Mouse (Mus musculus) megakaryocyte, embryonic 14.5 days (primary cell): ENCODE results near the gene Mgll. TPM values are rescaled to one million over a fixed set of nuclear protein-coding genes. Genes with fewer than 3 reads are reported as not detected.

Experiments
- H3K27me3 ChIP-seq: replicated peaks from 2 replicates; pipeline ENCODE3; 2012; ENCODE audit warnings: inconsistent platforms
- H3K36me3 ChIP-seq: replicated peaks from 2 replicates; pipeline ENCODE3; 2012; ENCODE audit warnings: low read length, inconsistent platforms, mixed read lengths
- H3K4me1 ChIP-seq: 2 replicates; pipeline ENCODE4 v1.6.1; 2012; ENCODE audit warnings: inconsistent platforms
- H3K4me3 ChIP-seq: replicated peaks from 2 replicates; pipeline ENCODE3; 2012; ENCODE audit warnings: moderate library complexity, mild to moderate bottlenecking, inconsistent platforms
- H3K9me3 ChIP-seq: 2 replicates; pipeline ENCODE4 v1.6.1; 2012; ENCODE audit warnings: inconsistent platforms
- FLI1 ChIP-seq: IDR thresholded peaks from 2 replicates; pipeline ENCODE4 v1.6.1; 2012; ENCODE audit warnings: low read length, inconsistent platforms, mixed read lengths
- GATA1 ChIP-seq: IDR thresholded peaks from 3 replicates; pipeline ENCODE4 v1.6.1; 2012; ENCODE audit warnings: mixed read lengths, low read length, inconsistent platforms, borderline replicate concordance
- polyA plus RNA-seq: library from polyadenylated mRNA; stranded (reverse); fragments of >175 nt; gene quantifications from 2 replicates; pipeline ENCODE4 v1.2.3, GENCODE M21; 2012; ENCODE audit warnings: low replicate concordance; ENCODE audit not compliant: insufficient read depth

The Mgll gene
- polyA plus RNA-seq, 1 experiment = 6.7 TPM

DNA sequence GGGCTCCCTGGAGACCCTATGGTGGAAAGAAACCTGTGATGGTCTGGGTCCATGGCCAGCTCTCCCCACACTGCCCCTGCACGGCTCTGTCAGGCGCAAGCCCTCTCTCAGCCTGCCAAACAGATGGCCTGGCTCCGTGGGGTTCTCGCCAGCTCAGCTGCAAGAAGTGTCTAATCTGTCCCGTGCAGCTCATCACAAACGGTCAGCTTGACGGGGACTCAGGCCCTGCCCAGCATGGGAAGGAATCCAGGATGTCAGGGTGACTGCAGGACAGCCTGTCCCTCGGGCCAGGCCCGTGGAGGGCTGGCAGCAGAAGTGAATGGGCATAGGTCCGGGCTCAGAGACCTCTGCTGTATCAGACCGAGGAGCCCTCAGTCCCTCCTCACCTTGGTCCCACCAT is 97.7 kb downstream of the Mgll start:
- Histone ChIP-seq H3K9me3 (no peaks in the 10 kb centered on the region), H3K4me1 (peaks cover 59% of the 10 kb centered on the region), H3K27me3 (peaks cover 43% of the 10 kb centered on the region), H3K36me3 (no peaks in the 10 kb centered on the region), H3K4me3 (no peak overlapping the region)
- TF ChIP-seq FLI1 (no peak), GATA1 (no peak)

DNA sequence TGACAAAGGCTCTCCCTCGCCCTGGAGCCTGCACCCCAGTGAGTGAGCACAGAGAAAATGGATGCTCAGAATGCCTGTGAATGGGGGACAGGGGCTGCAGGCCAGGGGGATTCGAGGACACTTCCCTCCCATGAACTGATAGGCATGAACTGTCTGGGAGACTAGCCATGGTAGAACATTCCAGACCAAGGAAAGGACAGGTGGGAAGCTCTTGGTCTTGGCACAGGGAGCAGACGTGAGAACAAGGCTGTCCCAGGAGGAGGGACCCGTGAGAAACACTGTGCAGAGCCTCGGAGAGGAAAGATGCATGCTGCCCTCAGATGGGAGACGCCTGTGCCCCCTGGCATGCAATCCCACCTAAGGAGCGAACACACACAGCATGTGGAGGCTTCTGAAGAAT is 100.0 kb downstream of the Mgll start:
- H3K36me3 ChIP-seq = no peaks in the 10 kb centered on the region
- no peak for TF ChIP-seq GATA1
- no peak for TF ChIP-seq FLI1
- H3K9me3 ChIP-seq = no peaks in the 10 kb centered on the region
- H3K4me3 ChIP-seq = no peak overlapping the region
- peaks cover 72% of the 10 kb centered on the region for H3K4me1 ChIP-seq
- H3K27me3 ChIP-seq = peaks cover 24% of the 10 kb centered on the region

DNA sequence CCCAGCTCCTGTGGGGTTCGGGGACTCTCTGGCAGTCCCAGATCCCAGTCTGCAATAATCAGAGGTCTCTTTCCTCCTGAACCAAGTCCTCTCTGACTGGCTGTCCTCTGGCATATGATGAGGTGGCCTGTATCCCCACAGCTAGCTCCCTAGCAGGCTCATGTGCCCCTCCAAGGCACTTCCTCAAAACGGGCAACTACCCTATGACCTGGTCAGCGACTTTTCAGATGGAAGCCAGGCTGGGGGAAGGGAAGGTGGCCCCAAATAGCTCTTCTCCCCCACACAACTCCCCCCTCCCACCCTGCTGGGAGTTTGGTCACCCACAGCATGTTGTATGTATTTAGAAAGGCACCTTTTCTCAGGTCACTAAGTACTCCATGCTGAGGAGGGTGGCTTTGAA is 101.9 kb downstream of the Mgll start:
- no peak overlapping the region for H3K4me3 ChIP-seq
- no peaks in the 10 kb centered on the region for H3K36me3 ChIP-seq
- no peak for TF ChIP-seq GATA1
- no peak for TF ChIP-seq FLI1
- H3K27me3 ChIP-seq = peaks cover 26% of the 10 kb centered on the region
- peaks cover 62% of the 10 kb centered on the region for H3K4me1 ChIP-seq
- no peaks in the 10 kb centered on the region for H3K9me3 ChIP-seq

DNA sequence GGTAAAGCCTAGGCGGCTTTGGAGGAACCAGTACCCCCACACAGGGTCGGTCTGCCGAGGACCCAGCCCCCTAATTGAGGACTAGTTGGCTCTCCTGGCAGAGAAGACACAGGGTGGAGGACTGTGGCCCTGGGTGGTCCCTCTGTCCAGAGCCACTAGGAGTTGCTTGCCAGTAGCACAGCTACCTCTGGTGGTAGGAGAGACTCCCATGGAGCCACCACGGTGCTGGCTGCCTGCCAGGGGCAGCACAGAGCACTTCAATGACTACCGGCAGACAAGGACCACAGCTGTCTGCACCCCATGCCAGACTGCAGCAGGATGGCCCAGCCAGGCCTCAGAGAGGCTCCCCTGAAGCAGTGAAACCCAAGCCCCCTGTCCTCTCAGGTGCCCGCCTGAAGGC is 102.3 kb downstream of the Mgll start:
- Histone ChIP-seq H3K27me3 (peaks cover 26% of the 10 kb centered on the region), H3K4me1 (peaks cover 62% of the 10 kb centered on the region), H3K36me3 (no peaks in the 10 kb centered on the region), H3K4me3 (no peak overlapping the region), H3K9me3 (no peaks in the 10 kb centered on the region)
- TF ChIP-seq FLI1 (no peak), GATA1 (no peak)

DNA sequence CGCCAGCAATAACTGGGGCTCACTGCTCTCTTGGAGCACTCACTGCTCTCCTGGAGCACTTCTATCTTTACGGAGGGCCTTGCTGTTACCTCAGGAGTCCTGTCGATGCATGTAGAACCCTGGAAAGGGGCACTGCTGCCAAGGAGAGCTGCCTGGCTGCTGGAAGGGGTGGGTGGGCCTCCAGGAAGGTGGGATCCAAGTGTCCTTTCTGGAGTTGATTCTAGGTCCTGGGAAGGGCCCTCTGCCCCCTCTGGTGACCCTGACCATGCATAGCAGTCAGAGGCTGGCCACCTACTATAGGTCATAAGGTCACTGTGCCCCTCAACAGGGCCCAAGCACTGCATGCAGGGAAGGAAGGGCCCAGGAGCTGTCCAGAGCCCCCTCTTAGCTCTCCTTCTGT is 102.8 kb downstream of the Mgll start:
- TF ChIP-seq FLI1 (no peak), GATA1 (no peak)
- Histone ChIP-seq H3K4me3 (no peak overlapping the region), H3K36me3 (no peaks in the 10 kb centered on the region), H3K27me3 (peaks cover 26% of the 10 kb centered on the region), H3K4me1 (peaks cover 61% of the 10 kb centered on the region), H3K9me3 (no peaks in the 10 kb centered on the region)

DNA sequence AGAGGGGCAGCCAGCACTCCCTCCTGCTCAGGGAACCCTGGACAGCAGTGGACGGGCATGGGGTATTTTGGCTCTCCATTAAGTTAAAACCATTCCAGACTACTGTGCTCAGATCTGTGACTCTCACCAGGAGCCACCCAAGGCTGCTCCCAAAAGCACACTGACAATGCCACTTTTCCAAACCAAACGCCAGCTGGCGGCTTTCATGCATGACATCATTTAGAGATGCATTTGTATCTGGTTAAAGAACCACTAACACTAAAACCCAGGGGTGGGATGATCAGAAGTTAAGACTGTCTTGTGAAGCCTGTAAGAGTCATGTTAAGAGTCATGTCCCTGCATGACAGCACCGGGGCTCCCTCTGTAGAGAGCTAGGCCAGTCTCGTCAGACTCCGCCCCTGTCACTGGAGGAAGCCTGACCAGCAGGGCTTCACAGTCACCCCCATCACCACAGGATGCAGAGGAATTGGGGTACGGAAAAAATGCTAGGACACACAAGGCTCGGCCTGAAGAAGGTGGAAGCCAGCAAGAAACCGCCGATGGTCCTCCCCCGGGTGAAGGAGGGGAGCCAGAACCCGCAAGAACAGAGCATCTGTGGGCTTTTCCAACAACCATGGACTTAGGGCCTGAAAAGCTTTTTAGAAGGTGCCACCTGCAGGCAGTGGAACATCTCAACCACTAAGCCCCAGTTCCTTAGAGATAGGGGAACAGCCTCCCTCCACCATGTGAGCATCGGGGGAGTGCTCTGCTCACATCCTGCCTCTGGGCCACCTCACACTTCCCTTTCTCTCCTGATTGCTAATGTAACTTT is 103.4 kb downstream of the Mgll start:
- Histone ChIP-seq H3K36me3 (peaks cover 4% of the 10 kb centered on the region), H3K27me3 (peaks cover 26% of the 10 kb centered on the region), H3K4me3 (peak overlapping the region; percentile 48), H3K9me3 (no peaks in the 10 kb centered on the region), H3K4me1 (peaks cover 65% of the 10 kb centered on the region)
- TF ChIP-seq GATA1 = no peak
- TF ChIP-seq FLI1 = no peak

DNA sequence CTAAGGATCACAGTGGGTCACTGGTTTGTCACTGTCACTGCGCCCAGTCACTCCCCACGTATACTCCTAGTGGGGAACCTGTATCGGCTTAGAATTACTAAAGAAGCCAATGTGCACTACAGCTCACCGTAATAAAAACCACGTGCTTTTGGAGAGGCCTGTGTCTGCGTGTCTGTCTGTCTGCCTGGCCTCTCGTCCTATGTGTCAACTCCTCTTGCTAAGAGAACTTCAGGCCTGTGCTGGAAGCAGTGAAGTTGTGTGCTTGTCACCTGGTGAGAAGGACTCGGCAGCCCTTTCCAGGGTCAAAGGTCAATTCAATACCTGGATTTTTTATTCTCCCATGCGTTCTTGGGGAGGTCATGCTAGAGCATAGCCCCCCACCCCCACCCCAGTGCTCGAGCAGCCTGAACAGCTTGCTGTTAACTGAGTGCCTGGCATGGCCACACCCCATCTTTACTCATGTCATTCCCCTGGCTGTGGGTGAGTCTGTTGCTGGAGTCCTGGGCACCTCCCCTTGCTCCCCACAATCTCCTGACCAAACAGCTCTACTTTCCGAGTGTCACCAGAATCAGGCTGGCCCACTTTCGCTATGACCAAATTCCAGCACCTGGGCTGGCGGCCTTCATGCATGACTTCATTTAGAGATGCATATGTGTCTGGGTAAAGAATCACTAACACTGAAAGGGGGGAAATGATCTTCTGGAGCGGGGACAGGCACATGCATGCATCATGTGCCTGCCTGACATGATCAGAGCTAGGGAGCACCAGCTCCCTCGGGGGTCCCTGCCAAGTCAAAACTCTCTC is 104.2 kb downstream of the Mgll start:
- Histone ChIP-seq H3K27me3 (peaks cover 21% of the 10 kb centered on the region), H3K36me3 (peaks cover 8% of the 10 kb centered on the region), H3K4me1 (peaks cover 73% of the 10 kb centered on the region), H3K4me3 (no peak overlapping the region), H3K9me3 (no peaks in the 10 kb centered on the region)
- TF ChIP-seq GATA1 (no peak), FLI1 (no peak)

DNA sequence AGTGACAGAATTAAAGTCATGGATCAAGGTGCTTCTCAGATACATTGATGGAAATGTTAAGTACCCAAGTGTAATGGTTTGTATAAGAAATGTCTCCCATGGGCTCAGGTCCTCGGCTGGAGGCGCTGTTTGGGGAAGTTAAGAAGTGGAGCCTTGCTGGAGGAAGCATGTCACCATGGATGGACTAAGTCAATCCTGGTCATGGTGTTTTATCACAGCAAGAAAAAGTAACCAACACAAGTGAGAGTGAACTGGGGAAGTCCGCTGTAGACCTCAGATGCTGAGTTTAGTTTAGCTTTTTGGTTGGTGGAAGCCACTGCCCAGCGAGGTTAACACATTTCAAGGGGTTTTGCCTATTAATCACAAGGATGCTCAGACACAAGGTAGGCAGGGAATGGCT is 105.4 kb downstream of the Mgll start:
- Histone ChIP-seq H3K36me3 (peaks cover 20% of the 10 kb centered on the region), H3K9me3 (no peaks in the 10 kb centered on the region), H3K4me3 (no peak overlapping the region), H3K4me1 (peaks cover 79% of the 10 kb centered on the region), H3K27me3 (peaks cover 11% of the 10 kb centered on the region)
- TF ChIP-seq FLI1 (no peak), GATA1 (no peak)

DNA sequence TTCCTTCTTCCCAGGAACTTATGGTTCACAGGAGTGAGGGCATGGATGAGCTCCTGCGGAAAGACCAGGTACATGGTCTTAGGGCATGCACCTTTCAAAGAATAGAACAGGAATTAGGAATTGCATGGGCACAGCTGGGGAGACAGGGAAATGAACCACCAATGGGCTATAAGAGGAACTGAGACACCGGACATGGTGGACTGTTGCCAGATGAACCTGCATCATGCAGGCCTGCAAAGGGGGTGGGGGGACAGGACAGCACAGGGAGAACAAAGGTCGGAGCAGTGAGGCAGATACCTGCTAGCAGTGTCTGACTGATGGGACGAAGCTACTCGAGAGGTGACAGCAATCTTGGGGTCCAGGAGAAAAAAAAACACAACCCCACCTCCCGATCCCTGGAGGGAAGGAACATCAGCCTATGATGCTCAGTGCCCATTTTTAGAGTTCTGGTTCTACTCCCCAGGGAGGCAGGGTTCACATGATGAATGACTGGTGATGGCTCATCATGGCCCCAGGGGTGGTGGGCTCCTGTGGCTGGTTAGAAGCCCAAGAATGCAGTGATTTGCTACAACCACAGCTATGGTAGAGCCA is 106.0 kb downstream of the Mgll start:
- Histone ChIP-seq H3K36me3 (peaks cover 26% of the 10 kb centered on the region), H3K27me3 (peaks cover 7% of the 10 kb centered on the region), H3K4me3 (no peak overlapping the region), H3K9me3 (no peaks in the 10 kb centered on the region), H3K4me1 (peaks cover 85% of the 10 kb centered on the region)
- no peak for TF ChIP-seq FLI1
- no peak for TF ChIP-seq GATA1

DNA sequence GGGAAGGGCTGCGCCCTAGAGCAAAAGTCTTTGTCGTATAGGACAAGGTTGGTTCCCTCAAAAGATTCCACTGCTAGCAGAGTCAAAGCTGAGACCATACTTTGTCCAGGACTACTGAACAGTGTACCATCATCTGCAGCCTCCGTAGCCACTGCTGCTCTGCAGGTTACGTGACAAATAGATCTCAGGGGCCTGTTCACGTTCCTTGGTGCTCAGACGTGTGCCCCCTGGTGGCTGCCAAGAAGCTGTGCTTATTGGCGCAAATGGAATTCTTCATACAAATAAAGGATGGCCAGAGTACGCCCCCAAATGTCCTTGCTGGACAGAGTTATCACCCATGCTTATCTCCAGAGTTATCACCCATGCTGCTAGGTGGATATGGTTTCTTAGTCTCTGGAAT is 107.2 kb downstream of the Mgll start:
- Histone ChIP-seq H3K36me3 (peaks cover 39% of the 10 kb centered on the region), H3K4me3 (no peak overlapping the region), H3K27me3 (peaks cover 3% of the 10 kb centered on the region), H3K4me1 (peaks cover 88% of the 10 kb centered on the region), H3K9me3 (no peaks in the 10 kb centered on the region)
- TF ChIP-seq GATA1 (no peak), FLI1 (no peak)
